Mouse (Mus musculus) spleen, adult 2 months (tissue): ENCODE measurements around the gene Mknk1.

Experiments
- CTCF ChIP-seq: fragments of 200-500 bp; IDR thresholded peaks from 2 replicates; pipeline ENCODE4 v1.5.1; 2011; ENCODE audit warnings: mild to moderate bottlenecking, inconsistent platforms; ENCODE audit not compliant: insufficient read depth, insufficient read length, insufficient replicate concordance; ENCODE audit errors: extremely low read depth
- POLR2A ChIP-seq: fragments of 200-500 bp; IDR thresholded peaks from 2 replicates; pipeline ENCODE4 v1.6.1; 2011; ENCODE audit warnings: low read depth, low read length, inconsistent platforms

DNA sequence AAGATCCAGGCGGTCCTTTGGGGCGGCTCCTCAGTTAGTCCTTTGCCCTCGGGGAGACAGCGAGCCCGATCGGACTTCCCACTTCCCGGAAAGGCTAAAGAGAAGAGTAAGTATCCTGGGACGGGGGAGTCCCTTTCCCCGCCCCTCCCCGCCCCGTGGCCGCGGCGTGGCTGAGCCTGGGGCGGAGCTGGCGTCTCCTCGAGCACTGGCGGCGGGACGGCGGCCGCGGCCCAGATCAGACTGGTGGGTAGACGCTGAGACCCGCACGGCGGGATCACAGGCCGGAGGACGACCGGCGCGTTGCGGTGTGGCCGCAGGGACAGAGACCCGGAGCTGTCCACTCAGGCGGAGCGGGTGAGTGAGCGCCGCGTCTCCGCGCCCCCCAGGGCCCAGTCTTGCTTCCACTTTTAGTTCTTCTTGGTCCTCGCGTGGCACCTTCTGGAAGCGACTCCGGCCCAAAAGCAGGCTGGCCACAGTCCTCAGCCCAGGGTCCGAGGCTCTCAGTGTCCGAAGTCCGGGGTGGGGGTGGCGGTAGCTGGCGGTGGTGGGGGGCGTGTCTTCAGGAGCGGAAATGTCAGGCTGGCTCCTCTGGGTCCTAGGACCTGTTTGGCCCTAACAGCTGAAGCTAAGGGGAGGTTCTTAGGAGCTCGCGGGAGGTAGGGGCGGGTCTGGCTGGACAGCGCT lies 11.0 kb upstream of the Mknk1 start, which contains the start of gene Mob3c:
- no peak for TF ChIP-seq POLR2A
- TF ChIP-seq CTCF: no peak
